ENCODE assay signal across 1 mouse cellular context in the genomic region with DNA sequence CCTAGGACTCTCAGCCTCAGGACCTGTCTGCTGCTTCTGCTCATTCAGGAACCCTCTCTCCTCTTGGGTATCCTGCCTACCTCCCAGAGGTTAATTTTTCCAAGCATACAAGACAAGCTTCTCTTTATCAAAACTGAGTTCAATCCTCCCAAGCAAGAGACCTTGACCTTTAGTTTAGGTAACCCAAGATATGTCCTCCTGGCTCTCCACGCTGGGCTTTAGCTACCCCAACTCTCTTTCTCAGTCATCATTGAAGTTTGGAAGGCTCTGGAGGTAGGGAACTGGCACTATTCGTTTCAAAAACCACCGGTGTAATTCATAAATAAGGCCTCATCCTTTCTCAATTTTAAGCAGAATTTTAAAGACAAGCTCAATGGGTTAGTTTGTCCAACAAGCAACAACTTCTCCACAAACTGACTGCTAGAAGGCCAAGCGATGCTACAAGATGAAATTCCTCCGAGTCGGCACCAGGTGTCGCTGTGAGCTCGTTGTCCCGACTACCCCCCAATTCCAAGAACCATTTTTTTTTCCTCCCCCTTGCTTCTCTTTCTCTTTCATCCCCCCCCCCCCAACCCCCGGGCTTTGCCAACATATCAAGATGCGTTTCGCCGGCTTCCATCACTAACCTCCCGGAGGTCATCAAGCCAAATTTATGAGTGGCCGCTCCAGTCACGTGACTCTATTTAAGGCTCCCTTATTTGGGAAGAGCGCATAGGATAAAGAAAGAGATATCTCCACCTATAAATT.
TF ChIP-seq lines count a peak whose summit lies in the region.

No protein-coding gene starts in this region.

TF ChIP-seq in myocyte, 11 proteins besides CTCF, POLR2A, EP300 and RAD21 (continued from another document):
- TF ChIP-seq MYOD1 (IDR thresholded peaks at IDR 0.05; ENCODE audit: control insufficient read depth in 1 of 3, insufficient read length in 2 of 3, low read depth in 2 of 3) (no peak), MAX (IDR thresholded peaks at IDR 0.05; ENCODE audit: low read depth) (no peak), TCF3 (IDR thresholded peaks at IDR 0.05; ENCODE audit: insufficient read length, low read depth) (no peak), REST (IDR thresholded peaks at IDR 0.05; ENCODE audit: insufficient read depth, insufficient read length) (no peak)
